28 mouse cellular contexts compared by ENCODE assay signal in genomic region chr19:58036166-58036565, GRCm38 (mm10).
"Had no signal": no experiment of that assay in that cellular context is flagged by ENCODE, and none has a peak within 500 bp of the region (broad histone marks: within the 10 kb centered on the region; RNA-seq: fewer than 3 reads in every experiment).

No protein-coding gene starts in this region.

- H3K36me3 ChIP-seq: embryonic facial prominence, embryonic 10.5 days; embryonic facial prominence, embryonic 12.5 days; embryonic facial prominence, embryonic 13.5 days; embryonic facial prominence, embryonic 15.5 days; forebrain, embryonic 10.5 days; forebrain, embryonic 12.5 days; forebrain, embryonic 15.5 days had no signal

- H3K27ac ChIP-seq: embryonic facial prominence, embryonic 10.5 days; embryonic facial prominence, embryonic 12.5 days; embryonic facial prominence, embryonic 13.5 days; embryonic facial prominence, embryonic 15.5 days; forebrain, embryonic 10.5 days; forebrain, embryonic 12.5 days; forebrain, embryonic 13.5 days; forebrain, embryonic 15.5 days; gastrocnemius, adult 2 months; heart, adult 2 months had no signal

- H3K27me3 ChIP-seq: embryonic facial prominence, embryonic 12.5 days; embryonic facial prominence, embryonic 13.5 days; embryonic facial prominence, embryonic 15.5 days; forebrain, embryonic 13.5 days; forebrain, embryonic 15.5 days had no signal

- ATAC-seq: forebrain, embryonic 13.5 days; forebrain, embryonic 14.5 days; forebrain, embryonic 15.5 days; forebrain, embryonic 16.5 days; forebrain, postnatal 0 days had no signal

- H3K4me3 ChIP-seq: embryonic facial prominence, embryonic 10.5 days; embryonic facial prominence, embryonic 12.5 days; embryonic facial prominence, embryonic 13.5 days; embryonic facial prominence, embryonic 15.5 days; erythroblast, embryonic 14.5 days; forebrain, embryonic 10.5 days; forebrain, embryonic 12.5 days; forebrain, embryonic 13.5 days; forebrain, embryonic 15.5 days; gastrocnemius, adult 2 months; heart, adult 2 months had no signal

- H3K4me2 ChIP-seq: embryonic facial prominence, embryonic 12.5 days; embryonic facial prominence, embryonic 13.5 days; embryonic facial prominence, embryonic 15.5 days; forebrain, embryonic 12.5 days; forebrain, embryonic 13.5 days; forebrain, embryonic 15.5 days had no signal

- H3K9me3 ChIP-seq: embryonic facial prominence, embryonic 10.5 days; embryonic facial prominence, embryonic 12.5 days; embryonic facial prominence, embryonic 13.5 days; embryonic facial prominence, embryonic 15.5 days; forebrain, embryonic 10.5 days; forebrain, embryonic 12.5 days; forebrain, embryonic 13.5 days; forebrain, embryonic 15.5 days had no signal

- H3K4me1 ChIP-seq: embryonic facial prominence, embryonic 10.5 days; embryonic facial prominence, embryonic 12.5 days; embryonic facial prominence, embryonic 13.5 days; embryonic facial prominence, embryonic 15.5 days; forebrain, embryonic 12.5 days; forebrain, embryonic 15.5 days had no signal

- H3K9ac ChIP-seq: embryonic facial prominence, embryonic 12.5 days; embryonic facial prominence, embryonic 13.5 days; embryonic facial prominence, embryonic 15.5 days; forebrain, embryonic 12.5 days; forebrain, embryonic 13.5 days; forebrain, embryonic 15.5 days; forebrain, postnatal 0 days had no signal

- DNase-seq: cerebellum, adult 2 months; cerebellum, adult 8-10 months; cerebellum, adult 9-10 months; cerebellum, adult 9-11 months; cerebellum, postnatal 10 days; cerebellum, postnatal 14 days; cerebellum, postnatal 25 days; cerebellum, postnatal 36 days; embryo, embryonic 11 days; forebrain, postnatal 0 days; gastrocnemius, adult 2 months; gastrocnemius, postnatal 10 days; gastrocnemius, postnatal 14 days; gastrocnemius, postnatal 25 days; gastrocnemius, postnatal 36 days; heart, adult 18-20 months; heart, adult 2 months had no signal
